Mouse (Mus musculus) liver, adult 10 weeks (tissue): Measurements from ENCODE around the gene Vmn1r76. TPM values are rescaled to one million over a fixed set of nuclear protein-coding genes. Genes with fewer than 3 reads are reported as not detected.

Experiments used
- polyA plus RNA-seq: library from polyadenylated mRNA; stranded (reverse); fragments of 350-450 nt; fragmentation: Illumina TruSeq; extraction: RNeasy Lipid Tissue Mini Kit (QIAGEN cat#74804); gene quantifications from one replicate; pipeline ENCODE4 v1.2.3, GENCODE M21; 2014; ENCODE audit warnings: low read depth, low replicate concordance

Vmn1r76 gene
- polyA plus RNA-seq: not detected

GRCm38 (mm10) chr7:11938113-11938512 is at the start of gene Vmn1r76:
Vmn1r76 (minus strand) TSS chr7:11938213.

GRCm38 (mm10) chr7:11874330-11874729 is 63.7 kb downstream of the Vmn1r76 start, which contains the start of gene Vmn1r75:
Vmn1r75 (plus strand) TSS chr7:11874630.

Other genes starting within 250 kb of the Vmn1r76 start
- gene Vmn1r73, start 207.9 kb downstream of the Vmn1r76 start, polyA plus RNA-seq: not detected
- not detected for gene Vmn1r74, start 104.2 kb downstream of the Vmn1r76 start, polyA plus RNA-seq
- gene Vmn1r75, start 63.6 kb downstream of the Vmn1r76 start, polyA plus RNA-seq: not detected
- gene Vmn1r77, start 98.5 kb upstream of the Vmn1r76 start, polyA plus RNA-seq: not detected
- gene Vmn1r78, start 212.0 kb upstream of the Vmn1r76 start, polyA plus RNA-seq: not detected
- not detected for gene Vmn1r79, start 233.1 kb upstream of the Vmn1r76 start, polyA plus RNA-seq